Mouse (Mus musculus) kidney, adult 8-10 months (tissue): ENCODE measurements at regions not wholly inside any gene's neighbourhood (a gene's known extent, or its start where the extent isn't known, plus 50 kb on each side); places are given as distances from the start of the nearest gene placed in this dataset.
"Not testable (repeated sequence)": the region's sequence is repeated elsewhere in the genome, so short reads cannot be mapped to it uniquely, and the experiment has no call there.

Source experiments
- DNase-seq, 2 experiments: peaks; one replicate each; pipeline ENCODE4 v3.0.0; 2022

- DNase-seq: no peak
Measured at GRCm38 (mm10) chr2:10658317-10658716, 288.0 kb downstream of the Sfmbt2 start.

GRCm38 (mm10) chr2:10667915-10668314 is 297.6 kb downstream of the Sfmbt2 start:
- DNase-seq: not testable (repeated sequence)

- DNase-seq: peak in 1 of 2 experiments; percentile 17
Measured at GRCm38 (mm10) chr2:10670423-10671298, 300.4 kb downstream of the Sfmbt2 start.

- DNase-seq: no peak
Measured at GRCm38 (mm10) chr2:10671299-10671632, 301.0 kb downstream of the Sfmbt2 start.

GRCm38 (mm10) chr2:10672196-10672595 is 301.9 kb downstream of the Sfmbt2 start:
- no peak for DNase-seq

DNA sequence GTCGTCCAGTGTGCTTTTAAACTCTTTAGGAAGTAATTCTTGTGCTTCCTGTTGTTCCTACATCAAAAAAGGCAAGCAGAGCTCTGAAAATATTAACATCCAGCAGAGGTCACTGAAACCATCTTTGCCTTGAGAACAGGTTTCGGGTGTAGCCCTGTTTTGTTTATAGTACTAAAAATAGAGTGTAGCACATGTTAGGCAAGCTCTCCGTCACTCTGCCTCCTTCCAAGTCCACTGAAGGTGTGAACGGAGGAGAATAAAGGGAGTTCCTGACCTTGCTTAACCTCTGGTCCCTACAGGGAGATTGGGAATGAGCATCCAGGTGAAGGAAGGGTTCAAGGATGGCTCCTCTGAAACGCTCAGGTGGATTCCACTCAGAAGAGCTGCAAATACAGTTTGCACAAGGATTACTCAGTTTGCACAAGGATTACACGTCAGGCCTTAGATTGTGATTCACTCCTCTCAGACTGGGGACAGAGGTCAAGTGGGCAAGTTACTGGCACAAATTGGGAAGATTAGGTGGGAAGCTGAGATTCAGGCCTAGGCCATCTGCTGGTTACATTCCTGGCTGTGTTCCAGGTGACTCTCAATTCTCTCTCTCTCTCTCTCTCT is 304.5 kb downstream of the Sfmbt2 start:
- DNase-seq: peak in 1 of 2 experiments; percentile 10

DNA sequence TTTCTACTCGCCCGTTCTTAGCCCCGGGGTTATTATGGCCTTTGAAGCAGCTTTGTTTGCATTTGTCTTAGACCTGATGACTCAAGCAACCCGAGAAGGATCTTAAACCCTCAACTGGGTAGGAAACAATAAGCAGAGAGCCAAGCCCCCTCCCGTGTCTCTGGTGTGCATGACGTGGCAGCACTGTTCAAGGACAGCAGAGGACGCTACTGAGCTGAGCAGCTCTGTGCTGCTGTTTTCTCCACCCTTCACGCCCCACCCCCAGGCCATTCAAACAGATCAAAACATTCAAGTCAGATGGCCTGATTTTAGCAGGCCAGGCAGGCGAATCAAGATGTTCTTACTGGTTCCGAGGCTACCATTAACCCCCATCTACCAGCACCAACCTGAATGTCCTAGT is 331.1 kb downstream of the Sfmbt2 start:
- no peak for DNase-seq

DNA sequence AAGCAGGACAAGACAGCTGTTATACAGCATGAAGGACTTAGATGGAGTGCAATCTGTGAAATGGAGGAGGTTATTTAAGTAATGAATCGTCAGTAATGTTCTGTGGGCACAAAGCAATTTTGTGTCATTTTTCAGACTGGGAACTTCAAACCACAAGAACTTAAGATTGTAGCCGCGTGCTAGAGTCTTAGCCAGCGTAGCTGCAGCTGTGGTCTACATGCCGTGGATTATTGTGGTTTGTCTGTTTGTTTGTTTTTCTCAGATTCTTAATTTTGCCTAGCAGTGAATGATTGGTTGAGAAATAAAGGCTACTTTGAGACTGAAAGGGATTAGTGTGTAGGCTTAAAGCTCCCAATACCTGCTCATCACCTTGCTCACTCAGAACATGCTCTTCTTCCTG is 348.1 kb downstream of the Sfmbt2 start:
- no peak for DNase-seq

- not testable (repeated sequence) for DNase-seq
Measured at GRCm38 (mm10) chr2:10734337-10734736, 364.0 kb downstream of the Sfmbt2 start.

GRCm38 (mm10) chr2:10736696-10737457 is 366.6 kb downstream of the Sfmbt2 start:
- no peak for DNase-seq

GRCm38 (mm10) chr2:10737458-10737775 is 367.1 kb downstream of the Sfmbt2 start:
- DNase-seq: no peak

- DNase-seq: no peak
Measured at GRCm38 (mm10) chr2:10745127-10745526, 374.8 kb downstream of the Sfmbt2 start.

DNA sequence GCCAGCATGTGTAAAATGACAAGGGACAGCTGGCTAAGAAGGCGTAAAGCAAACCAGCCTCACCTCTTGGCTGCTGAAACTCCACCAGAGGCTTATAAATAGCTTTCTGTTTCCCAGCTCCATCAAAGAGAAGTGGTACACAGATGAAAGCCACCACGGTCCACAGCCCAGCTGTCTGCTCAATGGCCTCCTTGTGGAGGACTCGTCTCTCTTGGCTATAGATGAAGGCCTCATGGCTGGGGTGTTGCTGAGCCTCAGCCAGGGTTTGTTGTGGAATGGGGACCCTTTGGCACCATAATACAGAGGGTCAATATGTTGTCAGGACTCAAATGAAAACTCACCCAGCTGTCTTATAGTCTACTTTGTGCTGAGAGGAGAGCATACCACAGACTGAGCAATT is 385.1 kb downstream of the Sfmbt2 start:
- DNase-seq: no peak

- no peak for DNase-seq
Measured at GRCm38 (mm10) chr2:10757202-10757840, 387.0 kb downstream of the Sfmbt2 start.

DNA sequence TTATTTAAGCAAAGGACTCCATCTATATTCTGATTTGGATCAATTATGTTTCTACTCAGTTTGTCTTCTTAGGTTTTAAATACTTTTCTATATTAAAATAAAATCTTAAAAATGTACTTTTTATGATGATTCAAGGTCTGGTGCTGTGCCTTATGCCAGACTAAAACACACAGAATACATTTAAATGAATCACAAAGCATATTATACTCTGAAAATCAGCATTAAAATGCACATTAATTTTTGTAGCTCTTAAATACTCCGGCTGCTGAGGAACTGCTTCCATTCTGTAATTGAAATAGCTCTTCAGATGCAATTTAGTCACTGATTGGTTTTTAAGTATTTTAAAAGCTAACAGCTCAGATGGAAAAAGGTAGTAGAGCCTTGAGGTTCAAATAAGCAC is 387.6 kb downstream of the Sfmbt2 start:
- DNase-seq: no peak

DNA sequence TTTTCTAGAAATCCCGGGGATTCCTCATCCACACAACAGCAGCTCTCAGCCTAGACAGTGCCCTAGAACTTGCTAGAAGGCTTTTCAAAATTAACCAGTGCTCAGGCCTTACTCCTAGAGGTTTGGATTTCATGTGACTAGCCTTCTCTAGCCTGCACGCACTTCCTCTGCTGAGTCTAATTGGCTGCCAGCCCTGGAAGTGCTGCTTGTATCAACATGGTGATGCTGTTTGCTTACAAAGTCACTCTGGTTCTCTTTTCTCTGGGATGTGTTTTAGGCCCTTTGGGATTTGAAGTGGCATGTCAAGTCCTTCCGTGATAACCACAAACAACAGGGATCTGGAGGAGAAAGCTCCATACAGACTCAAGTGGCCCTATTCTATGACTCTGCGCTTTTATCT is 391.9 kb downstream of the Sfmbt2 start:
- no peak for DNase-seq

DNA sequence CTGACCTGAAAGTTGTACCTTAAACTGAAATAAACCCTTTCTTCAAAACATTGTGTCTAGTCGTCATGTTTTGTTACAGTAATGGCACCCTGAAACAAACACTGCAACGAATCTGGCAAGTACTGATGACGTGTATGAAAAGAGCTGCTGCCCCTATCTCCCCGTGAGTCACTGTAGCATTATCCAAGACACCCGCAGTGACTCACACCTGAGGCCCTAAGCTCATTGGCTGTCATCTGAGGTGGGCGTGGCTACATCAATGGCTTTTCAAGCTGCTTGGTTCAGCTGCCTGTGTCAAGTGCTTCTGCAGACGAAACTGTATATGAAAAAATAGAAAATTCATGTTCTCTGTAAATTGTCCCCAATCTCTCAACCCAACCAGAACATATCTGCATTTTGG is 388.8 kb upstream of the Prkcq start:
- no peak for DNase-seq

GRCm38 (mm10) chr2:10783594-10783993 is 388.3 kb upstream of the Prkcq start:
- DNase-seq: no peak

DNA sequence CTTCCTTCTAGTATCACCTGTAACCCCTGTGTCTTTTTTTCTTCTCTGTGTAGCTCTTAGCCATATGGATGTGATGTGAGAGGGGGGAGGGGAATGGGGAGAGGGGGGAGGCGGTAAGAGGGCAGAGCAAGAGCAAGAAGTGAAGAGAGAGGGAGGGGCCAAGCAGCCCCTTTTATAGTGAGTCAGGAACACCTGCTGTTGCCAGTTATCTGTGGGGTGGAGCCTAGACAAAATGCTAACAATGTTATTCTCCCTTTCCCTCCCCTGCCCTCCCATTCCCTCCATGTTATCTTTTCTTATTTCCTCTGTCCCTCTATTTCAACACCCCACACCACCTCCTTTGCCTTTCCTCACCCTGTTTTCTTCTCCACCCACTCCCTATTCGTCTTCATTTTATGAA is 387.6 kb upstream of the Prkcq start:
- no peak for DNase-seq

GRCm38 (mm10) chr2:10785156-10785555 is 386.8 kb upstream of the Prkcq start:
- DNase-seq: peak; percentile 24 to 29

DNA sequence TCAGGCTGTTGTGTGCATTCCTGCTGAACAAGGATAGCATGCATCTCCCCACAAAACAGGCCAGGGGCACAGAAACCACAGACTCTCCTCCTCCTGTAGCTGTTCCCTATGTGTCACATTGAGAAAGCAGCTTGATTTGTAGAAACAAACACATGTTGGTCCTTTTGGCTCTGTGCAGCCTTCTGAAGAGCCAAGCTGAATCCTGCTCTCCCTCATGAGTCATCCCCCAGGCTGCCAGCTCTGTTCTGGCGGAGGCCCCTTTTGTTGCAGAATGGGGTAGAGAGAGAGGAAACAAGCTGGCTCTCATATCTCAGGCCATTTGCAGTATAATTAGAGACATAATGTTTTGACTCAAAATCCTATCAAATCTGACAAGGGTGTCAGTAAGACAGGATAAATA is 383.4 kb upstream of the Prkcq start:
- DNase-seq: no peak

DNA sequence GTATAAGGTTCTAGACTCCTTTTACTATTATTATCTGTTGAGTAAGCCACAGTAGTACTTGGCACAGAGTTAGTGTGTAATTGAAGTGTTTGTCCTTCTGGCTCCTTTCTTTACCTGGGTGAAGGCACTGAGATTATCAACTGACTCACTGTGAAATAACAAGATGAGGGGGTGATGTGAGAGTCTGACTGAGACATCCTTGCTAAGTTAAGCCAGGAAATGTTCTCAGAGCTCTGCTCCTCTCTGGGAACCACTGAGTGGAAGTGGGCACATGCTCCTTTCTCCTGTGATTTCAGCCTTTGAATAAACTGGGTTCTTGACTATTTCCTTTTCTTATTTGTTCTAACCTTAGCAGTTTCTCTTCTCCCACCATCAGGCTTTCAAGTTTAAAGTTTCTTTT is 380.7 kb upstream of the Prkcq start:
- DNase-seq: no peak

GRCm38 (mm10) chr2:10816374-10816773 is 355.5 kb upstream of the Prkcq start:
- DNase-seq: no peak
